ENCODE assay signal across 25 mouse cellular contexts in genomic region chr9:90695693-90696092, GRCm38 (mm10).
DNase-seq lines count a peak whose midpoint lies in the region; ATAC-seq and TF ChIP-seq lines count a peak whose summit lies in the region.
"Had no signal": no experiment of that assay in that cellular context is flagged by ENCODE, and none has a peak within 500 bp of the region (broad histone marks: within the 10 kb centered on the region; RNA-seq: fewer than 3 reads in every experiment).

No protein-coding gene starts in this region.

- H3K9me3 ChIP-seq in forebrain, embryonic 10.5 days: no peaks in the 10 kb centered on the region
- H3K9me3 ChIP-seq in forebrain, embryonic 15.5 days: no peaks in the 10 kb centered on the region
- no peaks in the 10 kb centered on the region for H3K9me3 ChIP-seq in midbrain, embryonic 10.5 days (replicated peaks)
- H3K9me3 ChIP-seq in midbrain, postnatal 0 days (ENCODE audit: low read length): no peaks in the 10 kb centered on the region
- H3K9me3 ChIP-seq: heart, embryonic 12.5 days; hindbrain, embryonic 15.5 days; intestine, embryonic 15.5 days; limb, embryonic 12.5 days; liver, embryonic 15.5 days had no signal

- H3K4me1 ChIP-seq in forebrain, embryonic 10.5 days: peaks cover 74% of the 10 kb centered on the region
- H3K4me1 ChIP-seq in forebrain, embryonic 15.5 days: peaks cover 21% of the 10 kb centered on the region
- peaks cover 64% of the 10 kb centered on the region for H3K4me1 ChIP-seq in midbrain, embryonic 10.5 days
- H3K4me1 ChIP-seq in midbrain, postnatal 0 days (ENCODE audit: insufficient read depth, low read length): no peaks in the 10 kb centered on the region
- H3K4me1 ChIP-seq: heart, embryonic 12.5 days; intestine, embryonic 15.5 days; limb, embryonic 12.5 days; liver, embryonic 15.5 days had no signal

- no peak overlapping the region for H3K4me3 ChIP-seq in forebrain, embryonic 10.5 days
- no peak overlapping the region for H3K4me3 ChIP-seq in forebrain, embryonic 15.5 days
- H3K4me3 ChIP-seq in midbrain, embryonic 10.5 days: no peak overlapping the region
- no peak overlapping the region for H3K4me3 ChIP-seq in midbrain, postnatal 0 days (ENCODE audit: low read depth, low read length)
- H3K4me3 ChIP-seq: heart, embryonic 12.5 days; hindbrain, embryonic 15.5 days; intestine, embryonic 15.5 days; layer of hippocampus, adult 2 months; left cerebral cortex, adult 2 months; limb, embryonic 12.5 days; liver, embryonic 15.5 days had no signal

- no peak overlapping the region for H3K4me2 ChIP-seq in forebrain, embryonic 15.5 days (replicated peaks)
- H3K4me2 ChIP-seq in midbrain, postnatal 0 days (ENCODE audit: low read depth, low read length, poor library complexity, severe bottlenecking): no peak overlapping the region
- H3K4me2 ChIP-seq: heart, embryonic 12.5 days; intestine, embryonic 15.5 days; limb, embryonic 12.5 days; liver, embryonic 15.5 days; lung, embryonic 14.5 days had no signal

- peaks cover 38% of the 10 kb centered on the region for H3K27me3 ChIP-seq in forebrain, embryonic 10.5 days (ENCODE audit: poor library complexity, severe bottlenecking)
- peaks cover 5% of the 10 kb centered on the region; the same call in 1 of the 2 replicates for H3K27me3 ChIP-seq in forebrain, embryonic 15.5 days
- H3K27me3 ChIP-seq in midbrain, embryonic 10.5 days (ENCODE audit: low read depth, poor library complexity, severe bottlenecking): peaks cover 54% of the 10 kb centered on the region
- H3K27me3 ChIP-seq in midbrain, postnatal 0 days (ENCODE audit: insufficient read depth, low read length): peaks cover 34% of the 10 kb centered on the region
- H3K27me3 ChIP-seq: heart, embryonic 12.5 days; intestine, embryonic 15.5 days; limb, embryonic 12.5 days; liver, embryonic 15.5 days had no signal

- ATAC-seq in forebrain, embryonic 15.5 days (replicated peaks): no peak
- ATAC-seq in midbrain, postnatal 0 days (ENCODE audit: low FRiP score): no peak
- ATAC-seq: intestine, embryonic 15.5 days had no signal

- peak overlapping the region; percentile 81 for H3K27ac ChIP-seq in forebrain, embryonic 10.5 days
- no peak overlapping the region for H3K27ac ChIP-seq in forebrain, embryonic 15.5 days (replicated peaks)
- peak overlapping the region; percentile 39 for H3K27ac ChIP-seq in midbrain, embryonic 10.5 days (replicated peaks)
- H3K27ac ChIP-seq in midbrain, postnatal 0 days (ENCODE audit: low read depth, low read length): no peak overlapping the region
- H3K27ac ChIP-seq: intestine, embryonic 15.5 days; layer of hippocampus, adult 2 months; left cerebral cortex, adult 2 months; limb, embryonic 12.5 days; liver, embryonic 15.5 days; stomach, postnatal 0 days had no signal

- no peak for TF ChIP-seq CTCF in midbrain, postnatal 0 days (IDR thresholded peaks at IDR 0.05)

- WGBS in forebrain, embryonic 10.5 days: 84% methylated on average over 7 of the region's 7 CpGs
- 80% methylated on average over 7 of the region's 7 CpGs for WGBS in forebrain, embryonic 15.5 days
- 86% methylated on average over 7 of the region's 7 CpGs for WGBS in midbrain, embryonic 10.5 days
- 66% methylated on average over 7 of the region's 7 CpGs for WGBS in midbrain, postnatal 0 days

- no peak for DNase-seq in forebrain, embryonic 10.5 days (ENCODE audit: extremely low spot score, low spot score)
- DNase-seq in midbrain, embryonic 10.5 days (ENCODE audit: low spot score): no peak
- no peak for DNase-seq in midbrain, postnatal 0 days (ENCODE audit: low spot score)
- DNase-seq in cerebellum, adult 8-10 months: peak; percentile 52
- DNase-seq in cerebellum, postnatal 10 days: peak; percentile 46 to 61
- DNase-seq in spleen, adult 18-20 months: no peak
- DNase-seq: adrenal gland, postnatal 36 days; gastrocnemius, postnatal 14 days; heart, postnatal 4 days; kidney, adult 2 months; kidney, postnatal 36 days; lung, embryonic 14.5 days; lung, postnatal 14 days; right cerebral cortex, adult 18-20 months; thymus, adult 18-20 months; thymus, postnatal 25 days had no signal

- no peak overlapping the region for H3K9ac ChIP-seq in forebrain, embryonic 15.5 days (replicated peaks)
- no peak overlapping the region for H3K9ac ChIP-seq in midbrain, postnatal 0 days (replicated peaks; ENCODE audit: low read length, poor library complexity, severe bottlenecking)
- H3K9ac ChIP-seq: heart, embryonic 12.5 days; hindbrain, embryonic 15.5 days; intestine, embryonic 15.5 days; limb, embryonic 12.5 days; liver, embryonic 15.5 days; lung, embryonic 14.5 days had no signal

- H3K36me3 ChIP-seq in forebrain, embryonic 10.5 days (replicated peaks): no peaks in the 10 kb centered on the region
- no peaks in the 10 kb centered on the region for H3K36me3 ChIP-seq in forebrain, embryonic 15.5 days
- H3K36me3 ChIP-seq in midbrain, embryonic 10.5 days: no peaks in the 10 kb centered on the region
- no peaks in the 10 kb centered on the region for H3K36me3 ChIP-seq in midbrain, postnatal 0 days (ENCODE audit: insufficient read depth, low read length)
- H3K36me3 ChIP-seq: heart, embryonic 12.5 days; hindbrain, embryonic 15.5 days; intestine, embryonic 15.5 days; limb, embryonic 12.5 days; liver, embryonic 15.5 days had no signal

Comparison
In these comparisons a context has a peak if more than half of its experiments do, and no peak if none do; other contexts are left out.
1. H3K27ac ChIP-seq: peak in forebrain, embryonic 10.5 days (single experiment) and midbrain, embryonic 10.5 days (single experiment); none in forebrain, embryonic 15.5 days (single experiment) and midbrain, postnatal 0 days (single experiment).
2. DNase-seq: peak in cerebellum, adult 8-10 months (single experiment) and cerebellum, postnatal 10 days (2 of 2); none in forebrain, embryonic 10.5 days (single experiment), midbrain, embryonic 10.5 days (single experiment), midbrain, postnatal 0 days (single experiment) and spleen, adult 18-20 months (0 of 2).